Mouse (Mus musculus) Muller cell, postnatal 12 days (primary cell): ENCODE measurements around the gene Tgoln1.

ENCODE experiments used
- DNase-seq: peaks from one replicate; pipeline ENCODE4 v3.0.0-alpha.2; 2015; ENCODE audit errors: inconsistent ontology term

The Tgoln1 gene

GRCm38 (mm10) chr6:72630370-72630769 lies 13.6 kb upstream of the Tgoln1 start:
- DNase-seq: no peak

- DNase-seq: no peak
Observed at GRCm38 (mm10) chr6:72627276-72627675, 10.5 kb upstream of the Tgoln1 start.

GRCm38 (mm10) chr6:72626391-72626790 lies 9.6 kb upstream of the Tgoln1 start:
- DNase-seq: no peak

GRCm38 (mm10) chr6:72623661-72624402 lies 7.0 kb upstream of the Tgoln1 start:
- DNase-seq: no peak

- DNase-seq: no peak
Observed at GRCm38 (mm10) chr6:72622917-72623316, 6.1 kb upstream of the Tgoln1 start.

GRCm38 (mm10) chr6:72620920-72621319 lies 4.1 kb upstream of the Tgoln1 start:
- no peak for DNase-seq

GRCm38 (mm10) chr6:72619734-72620532 lies 3.1 kb upstream of the Tgoln1 start:
- DNase-seq: no peak

GRCm38 (mm10) chr6:72615561-72616375 lies 1.0 kb downstream of the Tgoln1 start:
- DNase-seq: no peak

GRCm38 (mm10) chr6:72615151-72615550 lies 1.6 kb downstream of the Tgoln1 start:
- DNase-seq: no peak

GRCm38 (mm10) chr6:72610261-72610660 lies 6.5 kb downstream of the Tgoln1 start:
- DNase-seq: no peak

GRCm38 (mm10) chr6:72608662-72609184 lies 8.1 kb downstream of the Tgoln1 start:
- DNase-seq: no peak

- no peak for DNase-seq
Observed at GRCm38 (mm10) chr6:72607676-72608075, 9.1 kb downstream of the Tgoln1 start.

- no peak for DNase-seq
Observed at GRCm38 (mm10) chr6:72607060-72607459, 9.7 kb downstream of the Tgoln1 start.

GRCm38 (mm10) chr6:72604066-72604465 lies 12.7 kb downstream of the Tgoln1 start:
- DNase-seq: no peak

GRCm38 (mm10) chr6:72601732-72602131 lies 15.1 kb downstream of the Tgoln1 start:
- DNase-seq: peak; percentile 54

GRCm38 (mm10) chr6:72600771-72601170 lies 16.0 kb downstream of the Tgoln1 start:
- DNase-seq: no peak

- DNase-seq: no peak
Observed at GRCm38 (mm10) chr6:72600216-72600615, 16.6 kb downstream of the Tgoln1 start.

- DNase-seq: no peak
Observed at GRCm38 (mm10) chr6:72598791-72599557, 17.8 kb downstream of the Tgoln1 start.

GRCm38 (mm10) chr6:72597956-72598753 lies 18.6 kb downstream of the Tgoln1 start, which contains the start of the genes Elmod3 and Retsat:
Gene Elmod3 (minus strand): TSS chr6:72598413.
Gene Retsat (plus strand): TSS chr6:72598475.
- DNase-seq: peak; percentile 93
